Mouse (Mus musculus): ENCODE measurements around the gene Rps6ka4.

- TF ChIP-seq TAL1 (IDR thresholded peaks at IDR 0.05; ENCODE audit: low read length) (no peak), GATA1 (IDR thresholded peaks at IDR 0.05; ENCODE audit: low read length) (no peak)
These were observed 591 bp downstream of the Rps6ka4 start for GRCm38 (mm10) chr19:6839615-6840474.
